Mouse (Mus musculus) embryonic facial prominence, embryonic 15.5 days (tissue): ENCODE measurements around the gene Nkx6-2. TPM values are rescaled to one million over a fixed set of nuclear protein-coding genes. Genes with fewer than 3 reads are reported as not detected.

ENCODE experiments used
- ATAC-seq: fragments of 200-750 bp; cut with Nextera tagmentation; 2 replicates; pipeline ENCODE4 v1.8.0; 2017; ENCODE audit warnings: low read depth, moderate TSS enrichment; ENCODE audit not compliant: insufficient number of reproducible peaks, low FRiP score, low TSS enrichment
- H3K27ac ChIP-seq: fragments of 300-500 bp; sonication (generic); replicated peaks from 2 replicates; pipeline ENCODE4 v1.5.1; 2015; ENCODE audit warnings: mild to moderate bottlenecking, inconsistent platforms
- H3K27me3 ChIP-seq: fragments of 300-500 bp; sonication (generic); 2 replicates; pipeline ENCODE4 v1.6.1; 2015; ENCODE audit warnings: inconsistent platforms
- H3K36me3 ChIP-seq: fragments of 300-500 bp; sonication (generic); 2 replicates; pipeline ENCODE4 v1.6.1; 2015; ENCODE audit warnings: mild to moderate bottlenecking, inconsistent platforms
- H3K4me1 ChIP-seq: fragments of 300-500 bp; sonication (generic); 2 replicates; pipeline ENCODE4 v1.6.1; 2015; ENCODE audit warnings: inconsistent platforms
- H3K4me2 ChIP-seq: fragments of 300-500 bp; sonication (generic); replicated peaks from 2 replicates; pipeline ENCODE4 v1.6.1; 2015; ENCODE audit warnings: mild to moderate bottlenecking, inconsistent platforms
- H3K4me3 ChIP-seq: fragments of 300-500 bp; sonication (generic); replicated peaks from 2 replicates; pipeline ENCODE4 v1.5.1; 2015; ENCODE audit warnings: mild to moderate bottlenecking, inconsistent platforms
- H3K9ac ChIP-seq: fragments of 300-500 bp; sonication (generic); 2 replicates; pipeline ENCODE4 v1.6.1; 2015; ENCODE audit warnings: inconsistent platforms
- H3K9me3 ChIP-seq: fragments of 300-500 bp; sonication (generic); replicated peaks from 2 replicates; pipeline ENCODE4 v1.6.1; 2016; ENCODE audit warnings: inconsistent platforms
- WGBS: fragments of 180-500 bp; shearing (Covaris S2); methylation state at CpG from one replicate; pipeline ENCODE4 v1.1.7; 2015; 5-methylcytosine and 5-hydroxymethylcytosine counted together
- polyA plus RNA-seq: library from polyadenylated mRNA; unstranded; fragments of >200 nt; fragmentation: Nextera tagmentation; extraction: Ambion mirVana; gene quantifications from 2 replicates; pipeline ENCODE4 v1.2.1, GENCODE M21; 2015

The Nkx6-2 gene
- polyA plus RNA-seq, 1 experiment from 2014 or later: not detected

DNA sequence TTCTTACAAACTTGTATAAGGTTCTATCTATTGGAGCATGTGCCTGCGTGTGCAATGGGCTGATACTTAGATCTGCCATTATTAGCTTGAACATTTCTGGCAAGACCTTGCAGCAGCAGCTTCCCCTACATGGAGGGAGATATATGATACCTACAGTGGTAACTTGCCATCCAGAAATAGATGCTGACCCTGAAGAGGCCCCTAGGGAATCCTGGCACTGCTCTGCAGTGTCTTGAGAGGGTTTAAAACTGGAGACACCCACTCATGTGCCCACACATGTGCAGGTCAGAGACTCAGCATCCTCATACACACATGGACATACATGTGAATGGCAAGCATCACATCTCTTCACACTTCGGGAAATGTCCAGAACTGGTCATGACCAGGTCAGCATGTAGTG is 18.4 kb downstream of the Nkx6-2 start:
- Histone ChIP-seq H3K4me1 (no peaks in the 10 kb centered on the region), H3K27me3 (no peaks in the 10 kb centered on the region), H3K36me3 (peaks cover 18% of the 10 kb centered on the region), H3K9me3 (no peaks in the 10 kb centered on the region), H3K9ac (no peak overlapping the region), H3K4me2 (no peak overlapping the region), H3K4me3 (no peak overlapping the region), H3K27ac (no peak overlapping the region)
- WGBS: 84% methylated on average over 2 of the region's 2 CpGs
- peak; percentile 48; the same call in 1 of the 2 replicates for ATAC-seq

DNA sequence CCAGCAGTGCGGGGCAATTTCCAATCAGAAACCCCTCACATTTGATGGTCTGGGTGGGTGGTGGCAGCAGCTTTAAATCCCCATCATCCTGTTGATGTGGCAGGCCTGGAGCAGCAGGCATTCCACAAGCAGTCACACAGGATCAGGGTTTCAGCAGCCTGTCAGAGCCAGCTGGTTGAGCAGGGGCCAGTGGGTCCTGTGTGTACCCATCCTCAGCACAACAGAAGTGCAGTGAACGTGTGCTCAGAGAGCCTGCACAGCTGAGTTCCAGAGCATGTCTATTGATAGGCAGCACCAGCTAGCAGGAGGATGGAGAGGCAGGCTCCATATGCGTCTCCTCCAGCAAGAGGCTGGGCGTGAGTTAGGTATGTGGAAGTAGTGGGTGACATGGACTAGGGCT is 19.2 kb downstream of the Nkx6-2 start:
- H3K27me3 ChIP-seq: no peaks in the 10 kb centered on the region
- H3K4me3 ChIP-seq: no peak overlapping the region
- WGBS: 77% methylated on average over 4 of the region's 4 CpGs
- no peak overlapping the region for H3K4me2 ChIP-seq
- H3K9me3 ChIP-seq: no peaks in the 10 kb centered on the region
- no peak overlapping the region for H3K27ac ChIP-seq
- ATAC-seq: no peak
- no peaks in the 10 kb centered on the region for H3K4me1 ChIP-seq
- no peak overlapping the region for H3K9ac ChIP-seq
- H3K36me3 ChIP-seq: peaks cover 21% of the 10 kb centered on the region

DNA sequence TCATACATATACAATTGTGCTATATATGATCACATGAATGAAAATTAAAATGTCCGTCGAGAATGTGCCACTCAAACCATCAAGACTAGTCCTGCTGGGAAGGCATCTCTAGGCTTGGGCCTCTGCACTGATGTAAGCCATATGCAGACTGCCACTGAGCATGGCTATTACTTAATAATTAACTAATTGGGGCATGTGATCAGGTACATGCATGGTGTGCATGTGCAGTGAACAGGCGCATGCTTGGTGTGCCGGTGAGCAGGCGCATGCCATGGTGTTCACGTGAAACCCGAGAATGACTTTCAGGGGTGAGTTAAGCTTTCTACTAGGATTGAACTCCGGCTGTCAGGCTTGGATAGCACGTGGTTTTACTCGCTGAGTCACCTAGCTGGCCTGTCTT is 22.9 kb downstream of the Nkx6-2 start:
- H3K4me1 ChIP-seq: no peaks in the 10 kb centered on the region
- no peak overlapping the region for H3K4me2 ChIP-seq
- no peak overlapping the region for H3K4me3 ChIP-seq
- WGBS: 83% methylated on average over 10 of the region's 10 CpGs
- no peak overlapping the region for H3K27ac ChIP-seq
- H3K27me3 ChIP-seq: no peaks in the 10 kb centered on the region
- H3K36me3 ChIP-seq: peaks cover 14% of the 10 kb centered on the region; the same call in 1 of the 2 replicates
- H3K9ac ChIP-seq: no peak overlapping the region
- ATAC-seq: no peak
- H3K9me3 ChIP-seq: no peaks in the 10 kb centered on the region

DNA sequence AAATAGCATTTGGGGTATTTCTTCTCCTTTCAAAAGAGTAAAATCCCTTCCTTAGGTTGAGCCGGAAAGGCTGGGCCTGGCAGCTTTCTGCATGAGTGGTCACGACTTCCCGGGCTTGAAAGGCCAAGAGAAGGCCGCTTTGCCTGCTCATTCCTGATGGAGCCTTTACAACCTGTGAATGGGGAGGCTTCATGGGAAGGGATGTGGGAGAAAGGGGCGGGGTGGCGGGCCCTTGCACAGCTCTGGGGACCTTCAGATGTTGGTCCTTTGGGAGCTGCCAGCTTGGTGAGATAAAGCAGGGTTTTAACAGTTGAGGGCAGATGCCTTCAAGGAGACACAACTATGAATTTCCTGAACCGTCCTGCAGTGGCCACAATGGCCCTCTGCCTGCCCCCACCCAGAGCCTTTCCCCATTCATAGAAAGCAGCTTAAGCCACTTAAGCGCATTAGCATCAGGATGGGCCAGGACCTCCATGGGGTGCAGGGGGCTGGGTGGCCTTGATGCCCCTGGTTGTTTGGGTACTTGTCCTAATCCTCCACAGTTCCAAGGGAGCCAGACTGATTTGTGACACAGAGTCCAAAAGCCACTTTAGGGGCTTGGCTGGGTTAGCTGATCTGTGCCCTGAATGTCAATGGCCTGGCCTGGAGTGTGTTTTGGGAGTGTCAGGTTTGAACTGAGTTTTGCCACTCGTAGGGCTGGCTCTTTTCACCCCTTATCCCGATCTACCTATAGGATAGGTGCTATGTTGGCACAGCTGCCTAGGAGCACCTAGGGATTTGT is 25.7 kb downstream of the Nkx6-2 start:
- Histone ChIP-seq H3K4me1 (no peaks in the 10 kb centered on the region), H3K9me3 (no peaks in the 10 kb centered on the region), H3K27ac (no peak overlapping the region), H3K27me3 (no peaks in the 10 kb centered on the region), H3K36me3 (peaks cover 14% of the 10 kb centered on the region; the same call in 1 of the 2 replicates), H3K4me3 (no peak overlapping the region), H3K9ac (no peak overlapping the region), H3K4me2 (no peak overlapping the region)
- 38% methylated on average over 10 of the region's 10 CpGs for whole genome bisulfite sequencing
- no peak for ATAC-seq

DNA sequence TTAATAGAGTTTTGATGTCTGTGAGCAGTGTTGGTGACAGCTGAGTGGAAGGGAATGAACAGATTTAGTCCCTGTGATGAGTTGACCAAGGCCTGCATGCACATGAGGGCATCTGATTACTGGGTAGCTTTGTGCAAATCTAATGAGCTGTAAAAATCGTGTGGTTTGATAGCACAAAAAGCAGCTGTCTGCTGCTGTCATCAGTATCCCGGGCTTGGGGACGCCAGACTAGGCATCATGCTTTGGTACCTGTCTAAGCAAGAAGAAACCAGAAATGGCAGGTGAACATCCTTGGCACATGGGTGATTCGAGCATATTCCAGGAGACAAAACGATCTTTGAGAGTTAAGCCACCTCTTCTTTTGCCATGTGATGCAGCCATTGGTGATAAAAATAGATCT is 26.3 kb downstream of the Nkx6-2 start:
- H3K4me3 ChIP-seq: no peak overlapping the region
- H3K27me3 ChIP-seq: no peaks in the 10 kb centered on the region
- H3K27ac ChIP-seq: no peak overlapping the region
- peaks cover 14% of the 10 kb centered on the region; the same call in 1 of the 2 replicates for H3K36me3 ChIP-seq
- no peak for ATAC-seq
- H3K9ac ChIP-seq: no peak overlapping the region
- no peaks in the 10 kb centered on the region for H3K4me1 ChIP-seq
- H3K4me2 ChIP-seq: no peak overlapping the region
- 48% methylated on average over 5 of the region's 5 CpGs for WGBS
- no peaks in the 10 kb centered on the region for H3K9me3 ChIP-seq

DNA sequence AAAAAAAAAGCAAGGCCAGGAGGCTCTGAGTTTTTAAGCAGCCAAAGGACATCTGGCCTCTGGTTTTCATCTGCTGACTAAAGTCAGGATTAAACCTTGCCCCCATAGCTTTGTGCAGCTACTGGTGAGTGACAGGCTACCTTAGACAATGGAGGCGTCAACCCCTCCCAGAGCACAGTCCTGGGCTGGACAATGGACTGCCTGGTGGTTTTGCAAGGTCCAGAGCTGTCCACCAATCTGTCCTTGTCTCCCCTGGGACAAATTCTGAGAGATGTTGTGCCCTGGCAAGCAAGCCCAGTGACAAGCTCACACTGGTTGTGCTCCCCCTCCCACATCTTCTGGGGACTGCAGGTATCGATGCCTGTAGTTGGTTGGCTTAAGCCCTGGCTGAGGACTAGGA is 31.1 kb downstream of the Nkx6-2 start:
- no peaks in the 10 kb centered on the region for H3K4me1 ChIP-seq
- no peaks in the 10 kb centered on the region for H3K27me3 ChIP-seq
- no peak overlapping the region for H3K4me3 ChIP-seq
- 73% methylated on average over 2 of the region's 2 CpGs for WGBS
- no peaks in the 10 kb centered on the region for H3K36me3 ChIP-seq
- no peak overlapping the region for H3K4me2 ChIP-seq
- no peak overlapping the region for H3K9ac ChIP-seq
- H3K9me3 ChIP-seq: no peaks in the 10 kb centered on the region
- no peak overlapping the region for H3K27ac ChIP-seq
- ATAC-seq: no peak

DNA sequence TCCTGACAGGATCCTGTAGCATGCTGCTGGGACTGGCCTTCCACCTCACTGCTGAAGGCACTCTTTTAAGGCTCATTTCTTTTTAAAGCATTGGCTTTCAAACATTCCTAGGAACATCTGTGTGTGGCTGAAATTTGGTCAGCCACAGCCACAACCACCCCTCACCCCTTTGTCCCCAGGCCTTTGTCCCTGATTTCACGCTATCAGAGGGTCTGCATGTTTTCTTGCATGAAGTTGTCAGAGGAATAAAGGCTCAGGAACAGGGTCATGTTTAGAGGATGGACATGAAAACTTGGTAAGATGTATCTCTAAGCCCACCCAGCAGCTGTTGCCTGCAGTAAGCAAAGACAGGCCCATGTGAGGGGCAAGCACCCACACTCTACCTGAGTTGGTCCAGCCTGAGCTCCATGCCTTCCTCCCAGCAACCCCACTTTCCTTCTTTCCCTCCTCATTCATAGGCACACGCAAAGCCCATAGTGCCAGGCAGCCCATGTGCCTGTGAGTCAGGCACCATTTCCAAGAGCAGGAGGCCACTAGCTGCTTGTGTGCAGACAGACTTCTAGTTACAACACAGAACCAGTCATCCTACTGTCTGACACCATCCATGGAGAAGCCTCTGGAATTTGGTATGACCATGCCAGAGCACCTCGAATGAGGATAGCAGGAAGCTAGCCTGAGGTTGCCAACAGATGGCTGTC is 32.4 kb downstream of the Nkx6-2 start:
- H3K4me3 ChIP-seq: no peak overlapping the region
- WGBS: 76% methylated on average over 3 of the region's 3 CpGs
- H3K9ac ChIP-seq: no peak overlapping the region
- H3K27ac ChIP-seq: no peak overlapping the region
- H3K36me3 ChIP-seq: no peaks in the 10 kb centered on the region
- no peak for ATAC-seq
- peaks cover 3% of the 10 kb centered on the region for H3K4me1 ChIP-seq
- no peak overlapping the region for H3K4me2 ChIP-seq
- no peaks in the 10 kb centered on the region for H3K27me3 ChIP-seq
- H3K9me3 ChIP-seq: no peaks in the 10 kb centered on the region

DNA sequence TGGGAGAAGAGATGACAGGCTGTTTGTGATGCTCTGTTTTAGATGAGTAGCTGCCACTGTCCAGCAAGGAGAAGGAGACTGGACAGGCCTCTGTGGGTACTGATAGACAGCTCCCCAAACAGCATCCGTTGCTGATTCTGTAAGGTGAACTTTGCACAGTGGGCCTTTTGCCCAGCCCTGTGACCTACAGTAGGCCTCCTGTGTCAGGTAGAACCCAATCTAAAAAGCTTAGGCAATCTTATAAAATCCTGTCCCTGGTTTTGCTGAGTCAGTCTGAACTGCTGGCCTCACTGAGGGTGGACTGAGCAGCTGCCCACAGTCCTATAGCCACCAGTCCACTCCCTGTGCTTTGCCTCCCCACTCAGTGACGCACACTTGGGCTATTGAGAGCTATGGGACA is 35.3 kb downstream of the Nkx6-2 start:
- no peak overlapping the region for H3K4me3 ChIP-seq
- WGBS: 88% methylated on average over 2 of the region's 2 CpGs
- H3K9ac ChIP-seq: no peak overlapping the region
- ATAC-seq: no peak
- peaks cover 11% of the 10 kb centered on the region for H3K4me1 ChIP-seq
- peaks cover under 1% of the 10 kb centered on the region; the same call in 1 of the 2 replicates for H3K36me3 ChIP-seq
- no peaks in the 10 kb centered on the region for H3K27me3 ChIP-seq
- no peak overlapping the region for H3K4me2 ChIP-seq
- H3K27ac ChIP-seq: no peak overlapping the region
- H3K9me3 ChIP-seq: no peaks in the 10 kb centered on the region

DNA sequence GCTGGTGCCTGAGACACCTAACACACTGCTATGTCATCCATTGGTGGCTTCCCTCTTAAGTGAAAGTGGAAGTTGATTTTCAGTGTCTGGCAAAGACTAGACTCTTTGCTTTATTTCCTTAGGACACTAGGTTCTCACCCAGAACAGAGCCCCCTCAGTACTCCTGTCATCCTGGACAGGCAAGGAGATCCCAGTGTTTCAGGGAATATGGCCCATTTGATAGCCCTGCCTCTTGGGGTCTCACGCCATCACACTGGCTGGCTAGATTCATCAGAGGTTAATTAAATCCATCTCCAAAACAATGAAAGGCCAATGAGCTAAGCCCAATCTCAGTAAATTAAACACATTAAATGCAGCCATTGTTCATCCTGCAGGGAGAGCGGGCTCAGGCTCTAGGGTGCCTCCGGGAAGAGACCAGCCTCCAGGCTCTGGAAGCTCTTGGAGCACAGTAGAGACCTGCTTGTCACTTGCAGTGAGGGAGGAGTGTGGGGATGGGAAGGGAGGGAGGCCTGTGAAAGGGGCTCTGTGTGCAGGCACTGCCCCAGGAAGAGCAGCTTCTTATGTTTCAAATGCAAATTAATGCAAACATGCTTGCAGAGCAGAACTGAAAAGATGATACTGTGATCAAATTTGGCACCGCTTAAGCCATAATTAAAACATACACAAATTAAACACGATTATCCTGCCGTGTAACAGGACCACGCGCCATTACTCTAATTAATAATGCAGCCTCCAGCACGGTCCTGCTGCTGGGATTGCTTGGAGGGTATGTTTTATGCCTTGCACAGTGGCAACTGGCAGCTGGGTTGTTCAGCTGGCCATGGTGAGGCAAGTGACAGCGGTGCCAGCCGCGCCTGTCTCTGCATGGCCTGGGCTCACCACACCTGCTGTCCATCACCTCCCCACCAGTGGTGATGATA is 37.6 kb downstream of the Nkx6-2 start:
- H3K4me2 ChIP-seq: no peak overlapping the region
- H3K27ac ChIP-seq: no peak overlapping the region
- WGBS: 39% methylated on average over 12 of the region's 12 CpGs
- no peak for ATAC-seq
- peaks cover 11% of the 10 kb centered on the region for H3K4me1 ChIP-seq
- no peaks in the 10 kb centered on the region for H3K27me3 ChIP-seq
- peaks cover 7% of the 10 kb centered on the region; the same call in 1 of the 2 replicates for H3K36me3 ChIP-seq
- no peak overlapping the region for H3K4me3 ChIP-seq
- H3K9ac ChIP-seq: no peak overlapping the region
- H3K9me3 ChIP-seq: no peaks in the 10 kb centered on the region

DNA sequence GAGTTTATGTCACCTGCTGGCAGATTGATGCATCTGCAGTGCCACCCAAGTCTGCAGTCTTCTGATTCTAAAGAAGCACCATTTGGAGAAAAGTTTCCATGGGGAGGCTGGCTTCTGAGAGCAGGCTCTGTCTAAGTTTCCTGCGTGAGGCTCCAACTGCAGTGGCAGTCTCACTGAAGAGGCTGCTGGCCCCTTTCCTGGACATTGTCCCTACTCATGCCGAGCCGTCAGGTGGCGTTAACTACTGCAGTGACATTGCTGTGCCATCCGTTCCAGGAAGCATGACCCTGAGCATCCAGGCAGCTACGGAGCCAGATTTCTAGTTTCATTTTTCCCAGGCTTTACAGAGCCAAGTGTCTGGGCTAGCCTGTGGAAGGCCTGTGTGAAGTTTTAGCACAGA is 41.2 kb downstream of the Nkx6-2 start:
- peaks cover 11% of the 10 kb centered on the region for H3K4me1 ChIP-seq
- no peak for ATAC-seq
- H3K36me3 ChIP-seq: peaks cover 9% of the 10 kb centered on the region; the same call in 1 of the 2 replicates
- WGBS: 83% methylated on average over 6 of the region's 6 CpGs
- no peaks in the 10 kb centered on the region for H3K27me3 ChIP-seq
- H3K9ac ChIP-seq: no peak overlapping the region
- no peak overlapping the region for H3K4me2 ChIP-seq
- no peaks in the 10 kb centered on the region for H3K9me3 ChIP-seq
- no peak overlapping the region for H3K27ac ChIP-seq
- H3K4me3 ChIP-seq: no peak overlapping the region

DNA sequence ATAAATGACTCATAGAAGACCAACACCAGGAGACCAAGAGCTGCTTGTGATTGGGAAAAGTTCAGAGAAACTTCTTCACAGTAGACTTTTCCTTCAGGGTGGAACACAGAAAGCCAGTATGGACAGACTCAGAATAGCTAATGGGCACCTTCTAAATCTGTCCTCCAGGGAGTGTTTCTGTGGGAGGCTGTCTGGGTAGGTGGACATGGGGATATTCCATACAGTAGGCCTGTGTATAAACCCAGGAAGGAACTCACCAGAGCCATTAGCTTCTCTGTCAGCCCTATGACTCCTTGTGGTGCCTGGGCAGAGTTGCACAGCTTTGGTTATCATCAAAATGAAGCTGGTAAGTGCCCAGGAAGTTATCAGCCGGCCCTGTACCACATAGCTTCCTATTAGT is 42.0 kb downstream of the Nkx6-2 start:
- no peaks in the 10 kb centered on the region for H3K27me3 ChIP-seq
- H3K36me3 ChIP-seq: peaks cover 9% of the 10 kb centered on the region; the same call in 1 of the 2 replicates
- H3K9ac ChIP-seq: no peak overlapping the region
- no peaks in the 10 kb centered on the region for H3K9me3 ChIP-seq
- H3K4me1 ChIP-seq: peaks cover 11% of the 10 kb centered on the region
- ATAC-seq: no peak
- H3K4me2 ChIP-seq: no peak overlapping the region
- H3K4me3 ChIP-seq: no peak overlapping the region
- WGBS: 60% methylated on average over 1 of the region's 1 CpGs
- H3K27ac ChIP-seq: no peak overlapping the region
